Mouse (Mus musculus): ENCODE measurements around the gene Ccdc97.

DNA sequence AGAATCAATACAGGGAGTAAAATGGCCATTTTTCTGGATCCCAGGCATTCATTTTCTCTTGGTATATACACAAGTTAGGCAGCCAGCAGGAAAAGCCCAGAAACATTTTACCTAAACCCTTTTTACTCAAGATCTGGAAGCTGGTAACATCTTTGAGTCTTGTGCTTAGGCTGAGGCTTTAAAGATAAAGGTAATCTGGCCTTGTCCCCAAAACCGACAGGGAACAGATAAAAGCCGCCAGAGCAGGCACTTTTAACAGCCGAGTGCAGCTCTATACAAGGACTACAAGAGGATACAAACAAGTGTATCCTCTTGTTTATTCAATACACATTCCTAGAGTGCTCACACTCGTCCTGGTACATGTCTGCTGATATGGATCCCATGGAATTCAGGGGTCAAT is 16.1 kb upstream of the Ccdc97 start:
- TF ChIP-seq CTCF (IDR thresholded peaks at IDR 0.05; ENCODE audit: low read depth, low read length) (no peak), POLR2A (IDR thresholded peaks at IDR 0.05; ENCODE audit: extremely low read depth, insufficient read depth, low read length) (no peak)

Data from liver, adult 2 months (tissue).